Mouse (Mus musculus) embryo, embryonic 10 days (tissue): ENCODE measurements around the gene Cdk19.

Experiments
- DNase-seq: peaks from one replicate; pipeline ENCODE4 v3.0.0-alpha.2; 2015; ENCODE audit warnings: low spot score

Cdk19 gene

DNA sequence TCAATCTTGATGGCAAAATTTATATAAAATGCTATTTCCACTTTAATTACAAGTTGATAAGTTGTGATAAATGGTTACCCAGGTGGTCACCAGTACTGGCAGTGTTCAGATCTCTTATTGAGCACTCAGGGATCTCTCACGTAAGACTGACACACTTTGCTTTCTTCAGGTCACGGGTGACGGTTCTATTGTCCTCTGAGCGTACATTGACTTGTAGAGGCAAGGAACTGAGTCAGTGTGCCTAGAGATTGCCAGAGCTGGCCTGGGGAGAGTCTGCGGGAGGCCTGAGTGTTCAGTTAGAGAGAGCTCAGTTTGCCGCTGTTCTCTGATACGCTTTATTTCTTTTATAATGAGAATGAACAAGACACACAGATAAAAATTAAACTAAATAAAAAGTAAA, 104.0 kb downstream of the Cdk19 start:
- peak; percentile 52 for DNase-seq

DNA sequence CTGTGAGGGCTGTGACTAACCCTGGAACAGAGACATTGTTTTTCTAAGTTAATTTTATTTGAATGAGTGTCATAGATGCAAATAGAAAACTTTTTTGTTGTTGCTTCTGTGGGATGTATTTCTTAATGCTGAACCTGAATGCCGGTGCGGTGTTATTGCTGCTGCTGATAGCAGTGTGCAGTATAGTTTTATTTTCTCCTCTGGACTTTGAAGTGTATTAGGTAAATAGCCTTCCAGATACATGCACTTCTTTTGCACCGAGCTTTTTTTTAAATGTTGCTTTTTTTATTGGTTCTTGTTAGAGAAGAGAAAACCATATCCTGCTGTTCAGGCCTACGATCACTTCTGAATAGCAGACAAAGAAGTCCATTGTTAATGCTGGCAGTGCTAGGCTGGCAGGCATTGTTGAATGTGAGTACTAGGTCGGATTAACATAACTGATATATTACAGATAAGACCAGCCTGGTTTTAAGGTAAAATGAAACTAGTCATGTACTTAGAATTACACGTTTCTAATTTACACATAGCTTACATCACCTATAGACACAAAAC, 104.5 kb downstream of the Cdk19 start:
- peak; percentile 54 for DNase-seq

DNA sequence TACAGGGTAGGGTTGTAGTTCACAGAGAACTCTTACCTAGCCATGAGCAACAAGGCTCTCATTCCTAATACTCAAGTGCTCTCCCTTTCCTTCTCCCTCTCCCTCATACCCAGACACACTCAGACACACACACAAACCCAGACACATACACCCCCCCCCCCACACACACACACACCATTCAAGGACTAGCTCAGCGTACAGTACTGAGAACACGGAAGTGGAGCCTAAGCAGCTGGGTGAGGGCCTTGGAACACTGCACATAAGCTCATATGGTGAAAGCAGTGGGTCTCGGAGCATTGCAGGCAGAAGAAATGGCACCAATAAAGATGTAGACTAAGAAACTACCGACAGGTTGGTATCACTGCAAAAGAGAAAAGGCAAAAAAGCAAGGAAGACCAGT, 105.2 kb downstream of the Cdk19 start:
- DNase-seq, result no peak

DNA sequence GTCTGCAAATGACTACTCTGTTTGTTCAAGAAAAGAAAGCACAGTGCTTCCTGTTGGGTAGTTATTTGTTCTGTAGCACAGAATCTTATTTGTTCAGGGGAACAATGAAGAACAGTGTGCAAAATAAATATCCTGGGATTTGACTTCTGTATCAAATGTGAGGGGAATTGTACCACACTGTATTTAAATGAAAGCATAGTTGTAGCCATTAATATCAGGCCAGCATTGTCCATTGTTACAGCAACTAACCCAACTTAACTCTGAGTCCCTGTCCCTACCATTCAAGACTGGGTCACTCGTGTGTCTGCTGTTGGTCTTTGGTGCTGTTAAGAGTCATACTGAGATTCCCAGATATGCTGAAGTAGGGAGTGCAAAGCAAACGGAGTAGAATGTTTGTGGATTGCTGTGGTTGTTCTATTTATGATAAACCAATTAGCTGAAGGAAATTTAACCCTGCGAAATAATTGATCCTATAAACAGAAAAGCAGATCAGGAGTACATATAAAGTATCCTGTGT, 106.8 kb downstream of the Cdk19 start:
- no peak for DNase-seq

DNA sequence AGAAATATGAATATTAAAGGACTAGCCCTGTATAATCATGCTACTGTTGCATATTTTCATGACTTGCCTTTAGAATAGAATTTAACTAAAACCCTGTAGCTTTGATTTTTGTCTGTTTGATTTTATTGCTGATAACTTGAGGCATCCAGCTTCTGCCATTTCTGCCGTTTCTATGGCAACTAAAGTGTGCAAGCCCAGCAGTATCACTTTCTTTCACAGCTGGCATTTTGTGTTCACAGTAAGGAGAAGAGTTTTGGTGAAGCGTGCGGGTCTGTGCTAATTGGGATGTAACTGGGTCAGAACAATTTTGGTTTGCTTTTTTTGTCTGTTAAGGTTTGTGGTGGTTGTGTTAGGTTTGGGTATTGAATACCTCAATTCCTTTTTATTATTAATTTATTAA, 107.3 kb downstream of the Cdk19 start:
- DNase-seq, result peak; percentile 23

GRCm38 (mm10) chr10:40447295-40447694, 107.9 kb downstream of the Cdk19 start:
- DNase-seq, result peak; percentile 14

DNA sequence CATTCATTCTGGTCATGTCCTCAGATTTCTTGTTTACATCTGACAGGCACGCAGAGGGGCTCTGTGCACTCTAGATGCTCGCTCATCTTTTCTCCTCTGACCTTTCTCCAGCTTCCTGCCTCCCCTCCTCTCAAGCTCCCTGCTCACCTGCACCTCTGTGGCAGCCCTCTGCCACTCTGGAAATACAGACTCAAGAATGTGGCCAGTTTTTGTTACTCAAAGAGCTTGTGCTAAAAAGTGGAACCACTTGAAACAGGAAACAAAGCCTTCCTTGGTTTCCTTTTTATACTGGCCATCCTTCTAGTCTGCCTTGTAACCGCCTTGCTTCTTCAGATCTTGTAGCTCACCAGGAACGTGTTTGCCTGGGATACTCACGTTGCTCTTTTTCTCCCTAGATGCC, 108.6 kb downstream of the Cdk19 start:
- DNase-seq, result no peak

GRCm38 (mm10) chr10:40448444-40448843, 109.1 kb downstream of the Cdk19 start:
- DNase-seq, result no peak

DNA sequence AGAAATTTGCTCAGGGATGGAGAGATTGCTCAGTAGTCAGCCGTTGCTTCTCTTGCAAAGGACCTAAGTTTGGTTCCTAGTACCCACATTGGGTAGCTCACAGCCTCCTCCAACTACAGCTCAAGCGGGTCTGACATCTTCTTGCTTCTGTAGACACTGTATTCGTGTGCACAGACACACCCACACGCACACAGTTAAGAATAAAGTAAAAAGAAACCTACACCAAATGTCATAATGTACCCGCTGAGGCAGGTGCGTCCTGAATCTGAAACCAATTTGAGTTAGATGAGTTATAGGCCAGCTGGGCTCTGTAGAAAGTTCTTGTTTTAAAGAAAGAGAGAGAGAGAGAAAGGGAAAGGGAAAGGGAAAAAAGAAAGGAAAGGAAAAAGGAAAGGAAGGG, 110.2 kb downstream of the Cdk19 start:
- no peak for DNase-seq

DNA sequence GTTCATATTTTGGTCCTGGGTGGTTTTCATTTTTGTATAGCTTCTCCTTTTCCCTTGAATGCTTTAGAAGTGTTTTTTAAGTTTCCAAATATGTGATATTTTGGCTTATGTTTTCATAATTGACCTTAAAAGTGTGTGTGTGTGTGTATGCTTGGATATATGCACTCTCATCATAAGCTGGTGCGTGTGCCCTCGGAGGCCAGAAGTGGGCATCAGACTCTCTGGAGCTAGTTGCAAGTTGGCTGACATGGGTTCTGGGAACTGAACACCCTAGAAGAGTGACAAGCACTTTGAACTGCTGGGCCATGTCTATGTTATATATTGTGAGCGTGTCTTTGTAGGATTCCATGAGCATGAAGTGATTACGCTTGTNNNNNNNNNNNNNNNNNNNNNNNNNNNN, 110.8 kb downstream of the Cdk19 start:
- DNase-seq, result no peak

GRCm38 (mm10) chr10:40457116-40457515, 117.8 kb downstream of the Cdk19 start:
- DNase-seq, result no peak

DNA sequence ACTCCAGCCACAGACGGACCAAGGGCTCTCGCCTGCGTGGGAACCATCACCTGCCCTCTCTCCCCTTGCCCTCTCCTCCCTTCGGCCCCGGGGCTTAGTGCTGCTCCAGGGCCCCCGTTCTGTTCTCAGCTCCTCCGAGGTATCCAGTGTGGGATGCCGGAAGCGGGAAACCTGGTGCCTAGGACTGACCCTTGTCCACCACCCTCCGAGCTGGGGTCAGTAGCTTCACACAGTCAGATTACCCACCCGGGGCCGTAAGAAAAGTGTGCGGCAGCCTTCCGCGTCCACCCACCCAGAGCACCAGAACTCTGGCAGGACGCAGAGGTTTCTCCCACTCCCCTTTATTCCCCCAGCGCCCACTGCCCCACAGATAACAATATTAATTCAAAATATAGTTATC, 119.8 kb downstream of the Cdk19 start:
- DNase-seq, result no peak

DNA sequence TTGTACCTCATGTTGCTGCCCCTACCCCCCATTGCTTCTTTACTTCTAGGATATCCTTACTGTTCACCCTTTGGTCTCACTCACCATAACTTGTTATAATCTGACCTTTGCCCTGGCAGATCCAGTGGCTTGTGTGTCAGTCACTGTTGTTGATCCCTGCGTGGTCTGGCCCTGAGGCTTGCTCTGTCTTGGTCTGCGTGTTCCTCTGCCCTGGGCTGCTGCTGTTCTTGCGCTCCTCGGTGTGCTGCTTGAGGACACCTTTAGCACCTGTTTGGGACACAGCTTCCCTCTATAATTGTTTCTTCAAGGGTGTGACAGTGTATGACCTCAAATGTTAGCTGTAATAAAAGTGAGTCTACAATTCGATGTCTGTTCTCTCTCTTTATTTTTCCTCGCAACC, 122.0 kb downstream of the Cdk19 start:
- no peak for DNase-seq

GRCm38 (mm10) chr10:40462257-40462656, 122.9 kb downstream of the Cdk19 start:
- no peak for DNase-seq

- DNase-seq, result no peak
Observed at GRCm38 (mm10) chr10:40467174-40467911, 128.0 kb downstream of the Cdk19 start.

- DNase-seq, result no peak
Observed at GRCm38 (mm10) chr10:40467912-40468254, 128.5 kb downstream of the Cdk19 start.

GRCm38 (mm10) chr10:40469145-40469544, 129.8 kb downstream of the Cdk19 start:
- DNase-seq, result no peak

GRCm38 (mm10) chr10:40476535-40477285, 137.3 kb downstream of the Cdk19 start:
- DNase-seq, result no peak

- DNase-seq, result no peak
Observed at GRCm38 (mm10) chr10:40477426-40478075, 138.2 kb downstream of the Cdk19 start.

DNA sequence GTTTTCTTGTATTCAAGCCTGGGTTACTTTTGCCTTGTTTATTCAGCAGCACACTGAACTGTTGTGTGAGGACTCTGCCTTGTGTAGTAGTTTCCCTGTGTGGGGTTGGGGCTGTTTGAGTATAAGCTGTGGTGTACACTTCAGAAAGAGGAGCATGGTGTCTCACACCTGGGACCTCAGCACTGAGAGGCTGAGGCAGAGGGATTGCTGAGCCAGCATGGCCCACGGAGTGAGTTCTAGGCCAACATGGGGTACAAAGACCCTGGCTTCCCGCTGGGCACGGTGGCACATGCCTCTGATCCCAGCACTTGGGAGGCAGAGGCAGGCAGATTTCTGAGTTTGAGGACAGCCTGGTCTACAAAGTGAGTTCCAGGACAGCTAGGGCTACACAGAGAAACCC, 139.3 kb downstream of the Cdk19 start:
- DNase-seq, result no peak

DNA sequence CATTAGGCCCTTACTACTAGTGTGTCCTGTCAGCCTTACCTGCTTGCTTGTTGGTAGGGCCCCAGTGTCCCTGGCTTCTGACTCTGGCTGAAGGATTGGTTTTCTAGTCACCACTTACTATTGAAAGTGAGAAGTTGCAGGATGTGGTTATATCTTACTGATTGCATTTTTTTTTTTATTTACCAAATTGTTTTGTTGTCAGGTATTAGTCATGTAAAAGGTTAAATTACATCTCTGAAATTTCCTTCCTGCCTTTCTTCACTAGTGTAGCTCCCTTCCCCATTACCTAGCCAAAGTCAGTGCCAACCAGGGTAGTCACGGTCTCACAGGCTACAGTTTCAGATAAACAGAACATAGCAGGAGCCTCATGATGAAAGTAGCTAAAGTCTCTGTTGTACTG, 139.9 kb downstream of the Cdk19 start:
- no peak for DNase-seq

DNA sequence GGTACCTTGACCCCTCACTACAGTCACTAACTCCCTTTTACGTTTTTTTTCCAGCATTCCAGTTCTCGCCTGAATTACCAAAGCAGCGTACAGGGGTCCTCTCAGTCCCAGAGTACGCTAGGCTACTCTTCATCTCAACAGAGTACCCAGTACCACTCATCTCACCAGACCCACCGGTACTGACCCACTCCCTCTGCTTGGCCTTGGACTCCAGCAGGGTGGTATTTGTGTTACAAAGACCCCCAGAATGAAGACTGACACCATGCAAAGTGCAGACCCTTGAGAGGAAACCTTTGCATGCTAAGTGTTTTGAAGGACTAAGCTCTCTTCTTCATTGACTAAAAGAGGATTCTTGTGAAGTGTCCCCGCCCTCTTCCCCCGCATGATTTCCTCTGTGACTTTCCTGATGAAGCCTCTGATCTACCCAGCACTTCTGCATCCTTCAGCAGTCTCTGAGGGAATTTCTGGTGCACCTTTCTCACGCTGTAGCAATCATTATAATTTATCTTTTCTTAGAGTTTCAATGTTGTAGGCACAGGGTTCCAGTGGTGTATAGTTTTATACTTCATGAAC, 140.3 kb downstream of the Cdk19 start:
- DNase-seq, result no peak
